Mouse (Mus musculus): ENCODE measurements around the gene Pde6h. TPM values are rescaled to one million over a fixed set of nuclear protein-coding genes. Genes with fewer than 3 reads are reported as not detected.

Pde6h gene
- total and polyA plus RNA-seq, 3 experiments, result 0.05 TPM; not detected in 2

DNA sequence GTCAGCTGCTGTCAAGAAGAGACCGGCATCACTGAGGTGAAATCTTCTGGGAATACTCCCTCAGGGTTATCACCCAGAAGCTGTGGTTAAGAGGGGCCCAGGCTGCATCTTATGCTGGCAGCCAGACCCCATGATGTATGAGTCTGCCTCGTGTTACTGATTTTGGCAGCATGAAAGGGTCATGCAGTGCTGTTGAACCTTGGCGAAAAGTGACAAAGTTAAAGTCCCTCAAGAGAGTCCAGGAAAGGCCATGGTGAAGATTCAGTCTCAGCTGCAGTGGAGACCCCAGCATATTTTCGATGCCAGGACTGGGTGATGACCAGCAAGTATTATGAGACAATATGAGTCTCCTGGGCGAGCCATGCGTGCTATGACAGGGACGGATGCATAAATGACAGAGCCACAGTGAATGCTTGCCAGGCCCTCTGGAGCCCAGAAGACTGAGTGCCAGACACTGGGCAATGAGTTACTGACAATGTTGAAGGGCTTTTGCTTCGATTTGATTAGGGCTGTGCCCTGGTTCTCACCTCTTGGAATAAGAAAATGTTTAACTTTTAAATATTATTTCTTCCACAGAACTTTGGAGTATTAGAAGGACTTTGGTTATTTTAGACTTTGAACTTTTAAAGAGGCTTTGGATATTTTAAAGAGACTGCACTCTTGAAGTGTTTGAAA, 7.8 kb upstream of the Pde6h start:
- H3K36me3 ChIP-seq (replicated peaks), result no peaks in the 10 kb centered on the region
- ATAC-seq (ENCODE audit: extremely low read depth, insufficient number of reproducible peaks, low FRiP score, poor library complexity, severe bottlenecking) (no peak), DNase-seq (ENCODE audit: low spot score) (no peak)
- TF ChIP-seq POLR2AphosphoS5 (IDR thresholded peaks at IDR 0.05; ENCODE audit: insufficient replicate concordance, low read depth, low read length), result no peak
- TF ChIP-seq CTCF (IDR thresholded peaks at IDR 0.05; ENCODE audit: low read depth, low read length), result no peak
- TF ChIP-seq GATA2 (IDR thresholded peaks at IDR 0.05; ENCODE audit: borderline replicate concordance, low read depth, low read length), result no peak
- TF ChIP-seq TAL1 (conservative IDR thresholded peaks at IDR 0.05; ENCODE audit: low read depth, low read length), result no peak
- no peak for TF ChIP-seq GATA1 (IDR thresholded peaks at IDR 0.05; ENCODE audit: borderline replicate concordance, low read length)
- no peaks in the 10 kb centered on the region for H3K27me3 ChIP-seq (ENCODE audit: insufficient read depth, low read length)
- no peaks in the 10 kb centered on the region for H3K9me3 ChIP-seq (replicated peaks)
- no peaks in the 10 kb centered on the region for H3K4me1 ChIP-seq (ENCODE audit: insufficient read depth, low read depth, low read length)
- no peak overlapping the region for H3K4me3 ChIP-seq (ENCODE audit: low read depth, low read length)

DNA sequence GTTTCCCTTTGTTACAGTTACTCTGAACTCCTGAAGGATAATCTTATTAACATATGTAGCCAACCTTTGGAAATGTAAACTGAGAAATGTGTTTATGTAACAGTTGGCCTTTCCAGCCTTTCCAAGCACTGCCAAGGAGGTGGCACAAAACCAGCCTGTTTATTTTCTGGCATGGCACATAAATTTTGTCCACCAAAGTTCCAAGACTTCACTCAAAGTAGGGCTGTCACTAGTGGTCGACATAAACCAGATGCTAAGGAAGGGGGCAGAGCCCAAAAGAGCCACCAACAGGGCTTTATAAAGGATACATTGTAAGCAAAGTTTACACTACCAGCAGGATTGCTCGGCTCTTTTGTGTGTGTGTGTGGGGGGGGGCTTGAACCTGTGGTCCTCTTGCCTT, 5.7 kb upstream of the Pde6h start:
- H3K36me3 ChIP-seq (replicated peaks), result peaks cover 11% of the 10 kb centered on the region
- H3K4me1 ChIP-seq (ENCODE audit: insufficient read depth, low read depth, low read length), result no peaks in the 10 kb centered on the region
- ATAC-seq (ENCODE audit: extremely low read depth, insufficient number of reproducible peaks, low FRiP score, poor library complexity, severe bottlenecking) (no peak), DNase-seq (ENCODE audit: low spot score) (no peak)
- H3K27me3 ChIP-seq (ENCODE audit: insufficient read depth, low read length), result no peaks in the 10 kb centered on the region
- H3K9me3 ChIP-seq (replicated peaks), result no peaks in the 10 kb centered on the region
- H3K4me3 ChIP-seq (ENCODE audit: low read depth, low read length), result no peak overlapping the region
- no peak for TF ChIP-seq POLR2AphosphoS5 (IDR thresholded peaks at IDR 0.05; ENCODE audit: insufficient replicate concordance, low read depth, low read length)
- no peak for TF ChIP-seq CTCF (IDR thresholded peaks at IDR 0.05; ENCODE audit: low read depth, low read length)
- no peak for TF ChIP-seq TAL1 (conservative IDR thresholded peaks at IDR 0.05; ENCODE audit: low read depth, low read length)
- TF ChIP-seq GATA1 (IDR thresholded peaks at IDR 0.05; ENCODE audit: borderline replicate concordance, low read length), result no peak
- TF ChIP-seq GATA2 (IDR thresholded peaks at IDR 0.05; ENCODE audit: borderline replicate concordance, low read depth, low read length), result no peak

DNA sequence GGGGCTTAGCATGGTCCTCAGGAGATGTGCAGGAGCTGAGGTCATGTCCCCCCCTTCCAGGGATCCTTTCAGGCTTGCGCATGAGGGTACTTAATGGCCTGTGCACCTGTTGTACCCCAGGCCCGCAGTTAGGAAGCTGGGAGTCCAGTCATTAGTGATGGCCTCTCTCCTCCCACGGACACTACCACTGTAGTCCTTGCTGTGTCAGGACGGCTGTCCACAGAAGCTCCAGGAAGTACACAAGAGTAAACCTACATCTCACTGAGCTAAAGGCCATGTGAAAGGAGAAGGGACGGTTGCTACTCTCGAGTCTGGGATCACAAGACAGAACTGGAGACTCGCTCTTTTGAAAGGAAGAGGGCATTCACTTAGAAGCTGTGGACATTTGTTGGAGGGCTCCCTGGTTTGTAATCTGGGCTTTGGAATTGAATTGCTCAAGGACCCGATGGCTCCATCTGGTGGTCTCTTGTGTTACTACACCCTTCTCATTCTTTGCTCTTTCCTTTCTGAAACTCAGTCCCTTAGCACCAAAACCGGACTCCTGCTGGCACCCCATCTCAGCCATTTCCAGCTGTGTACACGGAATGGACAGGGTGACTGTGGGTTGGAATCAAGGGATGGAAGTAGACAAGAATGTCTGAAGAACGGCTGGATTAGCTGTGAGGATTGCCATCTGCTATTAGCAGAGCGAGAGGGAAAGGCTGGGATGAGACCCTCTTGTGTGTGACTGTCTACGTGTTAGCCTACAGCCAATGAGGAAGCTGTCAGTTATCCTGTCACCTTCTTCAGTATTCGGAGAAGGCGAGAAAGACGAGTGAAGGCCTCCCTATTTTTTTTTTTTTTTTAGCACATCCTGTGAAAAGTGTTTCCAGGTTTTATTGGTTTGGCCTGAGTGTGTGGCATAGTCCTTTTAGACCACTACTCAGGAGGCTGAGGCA, 3.0 kb upstream of the Pde6h start:
- ATAC-seq (ENCODE audit: extremely low read depth, insufficient number of reproducible peaks, low FRiP score, poor library complexity, severe bottlenecking), result peak; percentile 42
- Histone ChIP-seq H3K36me3 (replicated peaks) (peaks cover 37% of the 10 kb centered on the region), H3K9me3 (replicated peaks) (no peaks in the 10 kb centered on the region), H3K4me1 (ENCODE audit: insufficient read depth, low read depth, low read length) (peaks cover 6% of the 10 kb centered on the region; the same call in 1 of the 2 replicates), H3K27me3 (ENCODE audit: insufficient read depth, low read length) (no peaks in the 10 kb centered on the region), H3K4me3 (ENCODE audit: low read depth, low read length) (no peak overlapping the region)
- DNase-seq (ENCODE audit: low spot score), result no peak
- 0 out of 2 replicates have a peak, but pooled peaks have one; percentile 25 for TF ChIP-seq CTCF (IDR thresholded peaks at IDR 0.05; ENCODE audit: low read depth, low read length)
- TF ChIP-seq GATA1 (IDR thresholded peaks at IDR 0.05; ENCODE audit: borderline replicate concordance, low read length), result no peak
- TF ChIP-seq GATA2 (IDR thresholded peaks at IDR 0.05; ENCODE audit: borderline replicate concordance, low read depth, low read length), result no peak
- no peak for TF ChIP-seq TAL1 (conservative IDR thresholded peaks at IDR 0.05; ENCODE audit: low read depth, low read length)

DNA sequence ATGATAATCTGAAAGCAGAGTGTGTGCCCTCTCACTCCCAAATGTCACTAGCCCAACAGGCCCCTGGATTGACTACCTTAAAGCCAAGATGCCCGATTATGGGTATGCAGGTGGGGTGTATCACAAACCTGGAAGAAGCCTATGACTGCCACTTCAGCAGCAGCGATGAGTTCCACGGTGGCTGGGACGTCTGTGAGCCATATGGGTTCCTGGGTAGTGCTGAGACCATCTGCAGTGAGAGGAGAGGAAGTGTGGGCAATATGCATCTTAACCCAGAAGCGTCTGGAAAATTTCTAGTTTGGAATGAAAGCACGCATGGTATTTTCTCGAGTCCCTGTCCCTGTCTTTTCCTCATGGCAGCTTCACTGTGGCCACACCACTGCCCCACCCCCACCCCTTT, 2.0 kb upstream of the Pde6h start:
- no peaks in the 10 kb centered on the region for H3K9me3 ChIP-seq (replicated peaks)
- H3K4me3 ChIP-seq (ENCODE audit: low read depth, low read length), result no peak overlapping the region
- H3K4me1 ChIP-seq (ENCODE audit: insufficient read depth, low read depth, low read length), result peaks cover 6% of the 10 kb centered on the region; the same call in 1 of the 2 replicates
- DNase-seq (ENCODE audit: low spot score), result no peak
- H3K27me3 ChIP-seq (ENCODE audit: insufficient read depth, low read length), result no peaks in the 10 kb centered on the region
- no peak for ATAC-seq (ENCODE audit: extremely low read depth, insufficient number of reproducible peaks, low FRiP score, poor library complexity, severe bottlenecking)
- TF ChIP-seq CTCF (IDR thresholded peaks at IDR 0.05; ENCODE audit: low read depth, low read length) (no peak), GATA1 (IDR thresholded peaks at IDR 0.05; ENCODE audit: borderline replicate concordance, low read length) (no peak), GATA2 (IDR thresholded peaks at IDR 0.05; ENCODE audit: borderline replicate concordance, low read depth, low read length) (no peak), TAL1 (conservative IDR thresholded peaks at IDR 0.05; ENCODE audit: low read depth, low read length) (no peak), POLR2AphosphoS5 (IDR thresholded peaks at IDR 0.05; ENCODE audit: insufficient replicate concordance, low read depth, low read length) (no peak)
- H3K36me3 ChIP-seq (replicated peaks), result peaks cover 47% of the 10 kb centered on the region

DNA sequence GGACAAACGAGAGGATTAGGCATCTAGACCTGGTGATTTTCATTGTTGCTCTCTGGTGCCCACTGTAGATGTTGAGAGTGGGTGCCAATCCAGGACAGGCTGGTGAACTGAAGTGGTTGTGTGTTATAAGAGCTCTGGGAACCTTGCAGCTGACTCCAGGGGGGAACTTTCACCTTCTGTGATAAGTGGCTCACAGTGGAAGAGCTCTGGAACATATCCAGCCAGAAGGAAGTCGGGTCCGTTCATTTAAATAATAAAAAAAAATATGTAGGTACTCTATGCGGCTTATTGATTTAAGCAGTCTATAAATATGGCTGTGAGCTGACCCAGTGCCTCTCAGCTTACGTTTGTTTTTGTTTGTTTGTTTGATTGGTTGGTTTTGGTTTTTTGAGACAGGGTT, 1.6 kb upstream of the Pde6h start, which contains the start of gene Erp27:
Gene Erp27 (minus strand): TSS at position 101 of the 400 bp plus-strand sequence.
- TF ChIP-seq CTCF (IDR thresholded peaks at IDR 0.05; ENCODE audit: low read depth, low read length) (no peak), GATA1 (IDR thresholded peaks at IDR 0.05; ENCODE audit: borderline replicate concordance, low read length) (no peak), TAL1 (conservative IDR thresholded peaks at IDR 0.05; ENCODE audit: low read depth, low read length) (no peak), GATA2 (IDR thresholded peaks at IDR 0.05; ENCODE audit: borderline replicate concordance, low read depth, low read length) (no peak), POLR2AphosphoS5 (IDR thresholded peaks at IDR 0.05; ENCODE audit: insufficient replicate concordance, low read depth, low read length) (no peak)
- DNase-seq (ENCODE audit: low spot score), result no peak
- Histone ChIP-seq H3K27me3 (ENCODE audit: insufficient read depth, low read length) (no peaks in the 10 kb centered on the region), H3K4me1 (ENCODE audit: insufficient read depth, low read depth, low read length) (peaks cover 6% of the 10 kb centered on the region; the same call in 1 of the 2 replicates), H3K9me3 (replicated peaks) (no peaks in the 10 kb centered on the region), H3K36me3 (replicated peaks) (peaks cover 52% of the 10 kb centered on the region), H3K4me3 (ENCODE audit: low read depth, low read length) (no peak within 1 kb of the TSS)
- no peak for ATAC-seq (ENCODE audit: extremely low read depth, insufficient number of reproducible peaks, low FRiP score, poor library complexity, severe bottlenecking)

DNA sequence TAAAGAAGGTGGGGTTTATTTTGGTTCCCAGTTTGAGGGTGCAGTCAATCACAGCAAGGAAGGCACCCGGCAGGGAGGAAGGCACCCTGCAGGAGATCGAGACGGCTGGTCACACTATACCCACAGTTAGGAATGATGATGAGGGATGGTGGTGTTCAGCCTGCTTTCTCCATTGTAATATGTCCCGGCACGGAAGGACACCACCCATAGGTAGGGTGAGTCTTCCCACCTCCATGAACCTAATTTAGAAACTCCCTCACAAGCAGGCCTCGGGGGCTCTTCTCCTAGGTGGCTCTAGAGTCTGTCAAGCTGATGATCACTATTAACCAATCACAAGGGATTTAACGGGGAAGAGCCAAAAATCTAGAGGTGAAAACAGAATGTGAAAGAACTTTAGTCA, 761 bp upstream of the Pde6h start:
- DNase-seq (ENCODE audit: low spot score) (no peak), ATAC-seq (ENCODE audit: extremely low read depth, insufficient number of reproducible peaks, low FRiP score, poor library complexity, severe bottlenecking) (no peak)
- Histone ChIP-seq H3K27me3 (ENCODE audit: insufficient read depth, low read length) (no peaks in the 10 kb centered on the region), H3K9me3 (replicated peaks) (no peaks in the 10 kb centered on the region), H3K36me3 (replicated peaks) (peaks cover 60% of the 10 kb centered on the region), H3K4me3 (ENCODE audit: low read depth, low read length) (no peak overlapping the region), H3K4me1 (ENCODE audit: insufficient read depth, low read depth, low read length) (peaks cover 6% of the 10 kb centered on the region; the same call in 1 of the 2 replicates)
- no peak for TF ChIP-seq GATA2 (IDR thresholded peaks at IDR 0.05; ENCODE audit: borderline replicate concordance, low read depth, low read length)
- TF ChIP-seq TAL1 (conservative IDR thresholded peaks at IDR 0.05; ENCODE audit: low read depth, low read length), result no peak
- no peak for TF ChIP-seq CTCF (IDR thresholded peaks at IDR 0.05; ENCODE audit: low read depth, low read length)
- no peak for TF ChIP-seq GATA1 (IDR thresholded peaks at IDR 0.05; ENCODE audit: borderline replicate concordance, low read length)
- no peak for TF ChIP-seq POLR2AphosphoS5 (IDR thresholded peaks at IDR 0.05; ENCODE audit: insufficient replicate concordance, low read depth, low read length)

Data from G1E (cell line).